Mouse (Mus musculus) hindbrain, embryonic 14.5 days (tissue): ENCODE data around the gene Ppp1ca. TPM values are rescaled to one million over a fixed set of nuclear protein-coding genes. Genes with fewer than 3 reads are reported as not detected.
A peak's percentile ranks its signal among the peaks of the same experiment; 100 is the strongest.

ENCODE experiments used
- ATAC-seq: fragments of 200-750 bp; cut with Nextera tagmentation; 2 replicates; pipeline ENCODE4 v1.8.0; 2017; ENCODE audit warnings: moderate number of reproducible peaks, mild to moderate bottlenecking, moderate TSS enrichment, moderate library complexity; ENCODE audit not compliant: low FRiP score
- DNase-seq: peaks from one replicate; pipeline ENCODE4 v3.0.0-alpha.2; 2015; ENCODE audit warnings: low spot score
- H3K27ac ChIP-seq: fragments of 300-500 bp; sonication (generic); 2 replicates; pipeline ENCODE4 v1.5.1; 2014; ENCODE audit warnings: mild to moderate bottlenecking, moderate library complexity
- H3K27me3 ChIP-seq: fragments of 300-500 bp; sonication (generic); 2 replicates; pipeline ENCODE4 v1.6.1; 2014; ENCODE audit warnings: mild to moderate bottlenecking, low read length, mixed read lengths; ENCODE audit not compliant: control insufficient read depth, insufficient read depth
- H3K36me3 ChIP-seq: fragments of 300-500 bp; sonication (generic); replicated peaks from 2 replicates; pipeline ENCODE4 v1.6.1; 2014; ENCODE audit not compliant: control insufficient read depth, insufficient read depth
- H3K4me1 ChIP-seq: fragments of 300-500 bp; sonication (generic); replicated peaks from 2 replicates; pipeline ENCODE4 v1.6.1; 2014; ENCODE audit warnings: antibody characterized with exemption, low read length, mixed read lengths; ENCODE audit not compliant: control insufficient read depth, insufficient read depth
- H3K4me2 ChIP-seq: fragments of 300-500 bp; sonication (generic); replicated peaks from 2 replicates; pipeline ENCODE4 v1.6.1; 2014; ENCODE audit warnings: mild to moderate bottlenecking, moderate library complexity
- H3K4me3 ChIP-seq: fragments of 300-500 bp; sonication (generic); replicated peaks from 2 replicates; pipeline ENCODE4 v1.5.1; 2014; ENCODE audit warnings: mild to moderate bottlenecking, low read length
- H3K9ac ChIP-seq: fragments of 300-500 bp; sonication (generic); 2 replicates; pipeline ENCODE4 v1.6.1; 2014
- H3K9me3 ChIP-seq: fragments of 300-500 bp; sonication (generic); 2 replicates; pipeline ENCODE4 v1.6.1; 2016; ENCODE audit warnings: low read length; ENCODE audit not compliant: control insufficient read depth
- WGBS: fragments of 180-500 bp; shearing (Covaris S2); extraction: QIAGEN DNeasy Blood & Tissue Kit; methylation state at CpG from one replicate; pipeline ENCODE4 v1.1.7; 2014; 5-methylcytosine and 5-hydroxymethylcytosine counted together
- polyA plus RNA-seq: library from polyadenylated mRNA; unstranded; fragments of >200 nt; fragmentation: Nextera tagmentation; extraction: Ambion mirVana; gene quantifications from 2 replicates; pipeline ENCODE4 v1.2.1, GENCODE M21; 2014

Gene Ppp1ca
- polyA plus RNA-seq, 1 experiment from 2014 or later: 581 TPM

- Histone ChIP-seq H3K4me1 (peaks cover 9% of the 10 kb centered on the region; the same call in 1 of the 2 replicates), H3K27me3 (no peaks in the 10 kb centered on the region), H3K9ac (no peak overlapping the region), H3K4me3 (no peak overlapping the region), H3K9me3 (no peaks in the 10 kb centered on the region), H3K27ac (no peak overlapping the region), H3K36me3 (peaks cover 16% of the 10 kb centered on the region), H3K4me2 (no peak overlapping the region)
- ATAC-seq (no peak), DNase-seq (no peak)
- WGBS: 81% methylated on average over 2 of the region's 2 CpGs
Measured at GRCm38 (mm10) chr19:4164721-4165120, 27.1 kb upstream of the Ppp1ca start.

- Histone ChIP-seq H3K27me3 (no peaks in the 10 kb centered on the region), H3K4me1 (peaks cover 15% of the 10 kb centered on the region), H3K27ac (no peak overlapping the region), H3K9ac (no peak overlapping the region), H3K9me3 (no peaks in the 10 kb centered on the region), H3K4me2 (no peak overlapping the region), H3K36me3 (0 out of 2 replicates have a peak, but pooled peaks cover under 1% of the 10 kb centered on the region), H3K4me3 (no peak overlapping the region)
- no peak for DNase-seq
- WGBS: 69% methylated on average over 9 of the region's 9 CpGs
- ATAC-seq: no peak
Measured at GRCm38 (mm10) chr19:4166678-4167476, 25.0 kb upstream of the Ppp1ca start.

GRCm38 (mm10) chr19:4169378-4169784 is 22.5 kb upstream of the Ppp1ca start:
- Histone ChIP-seq H3K4me1 (peaks cover 6% of the 10 kb centered on the region; the same call in 1 of the 2 replicates), H3K36me3 (no peaks in the 10 kb centered on the region), H3K27ac (peak overlapping the region; percentile 91), H3K9ac (peak overlapping the region; percentile 77), H3K27me3 (no peaks in the 10 kb centered on the region), H3K9me3 (no peaks in the 10 kb centered on the region), H3K4me3 (peak overlapping the region; percentile 37), H3K4me2 (peak overlapping the region; percentile 73)
- WGBS: 1% methylated on average over 43 of the region's 43 CpGs
- peak; percentile 94 for ATAC-seq
- peak; percentile 98 for DNase-seq

DNA sequence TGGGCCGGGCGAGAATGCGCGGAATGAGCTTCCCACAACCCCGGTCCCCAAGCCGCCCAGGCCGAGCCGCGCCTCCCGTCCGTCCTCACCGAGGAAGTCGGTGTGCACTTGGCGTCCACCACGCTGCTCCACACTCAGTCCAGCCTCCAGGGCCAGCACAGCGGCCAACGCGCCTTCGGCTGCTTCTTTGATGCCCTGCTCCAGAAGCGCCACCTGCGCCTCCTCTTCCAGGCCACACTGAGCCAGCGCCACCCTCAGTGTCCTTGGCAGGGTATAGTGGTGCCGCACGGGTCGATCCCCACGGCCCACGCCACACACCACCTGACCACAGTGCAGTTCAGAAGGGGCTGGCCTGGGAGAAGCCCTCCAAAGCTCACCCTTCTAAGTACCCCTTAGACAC is 22.1 kb upstream of the Ppp1ca start:
- H3K4me1 ChIP-seq: peaks cover 6% of the 10 kb centered on the region; the same call in 1 of the 2 replicates
- 7% methylated on average over 26 of the region's 27 CpGs for WGBS
- no peaks in the 10 kb centered on the region for H3K27me3 ChIP-seq
- H3K36me3 ChIP-seq: no peaks in the 10 kb centered on the region
- DNase-seq: no peak
- H3K4me3 ChIP-seq: peak overlapping the region; percentile 37
- peak overlapping the region; percentile 91 for H3K27ac ChIP-seq
- H3K9me3 ChIP-seq: no peaks in the 10 kb centered on the region
- H3K4me2 ChIP-seq: peak overlapping the region; percentile 73
- H3K9ac ChIP-seq: peak overlapping the region; percentile 77
- peak; percentile 64 for ATAC-seq

GRCm38 (mm10) chr19:4170723-4171392 is 21.0 kb upstream of the Ppp1ca start:
- Histone ChIP-seq H3K27me3 (no peaks in the 10 kb centered on the region; the same call in 1 of the 2 replicates), H3K4me3 (no peak overlapping the region), H3K36me3 (no peaks in the 10 kb centered on the region), H3K9me3 (no peaks in the 10 kb centered on the region), H3K9ac (no peak overlapping the region), H3K27ac (no peak overlapping the region), H3K4me1 (peaks cover 6% of the 10 kb centered on the region), H3K4me2 (no peak overlapping the region)
- DNase-seq: no peak
- WGBS: 94% methylated on average over 10 of the region's 10 CpGs
- no peak for ATAC-seq

- Histone ChIP-seq H3K4me1 (peaks cover 6% of the 10 kb centered on the region), H3K4me3 (no peak overlapping the region), H3K27me3 (no peaks in the 10 kb centered on the region; the same call in 1 of the 2 replicates), H3K9me3 (no peaks in the 10 kb centered on the region), H3K4me2 (no peak overlapping the region), H3K9ac (no peak overlapping the region), H3K36me3 (no peaks in the 10 kb centered on the region), H3K27ac (no peak overlapping the region)
- ATAC-seq (no peak), DNase-seq (no peak)
- 68% methylated on average over 13 of the region's 13 CpGs for WGBS
Measured at GRCm38 (mm10) chr19:4171393-4172290, 20.2 kb upstream of the Ppp1ca start.

GRCm38 (mm10) chr19:4172925-4173324 is 18.9 kb upstream of the Ppp1ca start:
- no peak for DNase-seq
- H3K4me2 ChIP-seq: no peak overlapping the region
- H3K4me3 ChIP-seq: no peak overlapping the region
- no peaks in the 10 kb centered on the region; the same call in 1 of the 2 replicates for H3K27me3 ChIP-seq
- no peaks in the 10 kb centered on the region for H3K9me3 ChIP-seq
- no peaks in the 10 kb centered on the region for H3K36me3 ChIP-seq
- 61% methylated on average over 11 of the region's 11 CpGs for WGBS
- H3K9ac ChIP-seq: no peak overlapping the region
- ATAC-seq: no peak
- no peak overlapping the region for H3K27ac ChIP-seq
- peaks cover 6% of the 10 kb centered on the region for H3K4me1 ChIP-seq

- 3% methylated on average over 10 of the region's 11 CpGs for WGBS
- ATAC-seq (0 out of 2 replicates have a peak, but pooled peaks have one; percentile 42), DNase-seq (no peak)
- H3K4me1 ChIP-seq: no peaks in the 10 kb centered on the region; the same call in 1 of the 2 replicates
- no peak within 1 kb of the TSS for H3K4me3 ChIP-seq
- peak within 1 kb of the TSS; percentile 36 for H3K4me2 ChIP-seq
- no peak within 1 kb of the TSS for H3K27ac ChIP-seq
- H3K9me3 ChIP-seq: no peaks in the 10 kb centered on the region
- H3K36me3 ChIP-seq: no peaks in the 10 kb centered on the region
- H3K27me3 ChIP-seq: no peaks in the 10 kb centered on the region; the same call in 1 of the 2 replicates
- 0 out of 2 replicates have a peak within 1 kb of the TSS, but pooled peaks have one; percentile 26 for H3K9ac ChIP-seq
Measured at GRCm38 (mm10) chr19:4175368-4175947, 16.4 kb upstream of the Ppp1ca start, which contains the start of gene Carns1. Carns1 (minus strand) TSS chr19:4175479.
